Mouse (Mus musculus) layer of hippocampus, postnatal 25 days (tissue): Measurements from ENCODE around the gene Galnt17. TPM values are rescaled to one million over a fixed set of nuclear protein-coding genes. Genes with fewer than 3 reads are reported as not detected.
A peak's percentile ranks its signal among the peaks of the same experiment; 100 is the strongest.

ENCODE experiments used
- DNase-seq, 2 experiments: peaks; one replicate each; pipeline ENCODE4 v3.0.0; 2022; ENCODE audit warnings: mixed read lengths in 2 of 2, low spot score in 1 of 2; ENCODE audit errors: extremely low spot score in 1 of 2
- total RNA-seq, 2 experiments: library from RNA; stranded (reverse); gene quantifications; 2 replicates each; pipeline ENCODE4 v1.2.3; 2021

Galnt17 gene
- total RNA-seq, result 100 to 1,000 TPM; 118 to 133 TPM

- no peak for DNase-seq
Observed at GRCm38 (mm10) chr5:131308397-131308796, at the start of gene Galnt17. Galnt17 (minus strand) TSS chr5:131308497.

GRCm38 (mm10) chr5:131334536-131334935 lies 26.2 kb upstream of the Galnt17 start:
- DNase-seq, result no peak

- DNase-seq, result no peak
Observed at GRCm38 (mm10) chr5:131321286-131321685, 13.0 kb upstream of the Galnt17 start.

- DNase-seq, result no peak
Observed at GRCm38 (mm10) chr5:131319605-131320004, 11.3 kb upstream of the Galnt17 start.

GRCm38 (mm10) chr5:131319141-131319540 lies 10.8 kb upstream of the Galnt17 start:
- DNase-seq, result no peak

- DNase-seq, result no peak
Observed at GRCm38 (mm10) chr5:131315016-131315415, 6.7 kb upstream of the Galnt17 start.

- DNase-seq, result peak; percentile 69 to 72
Observed at GRCm38 (mm10) chr5:131307656-131308151, 593 bp downstream of the Galnt17 start.

GRCm38 (mm10) chr5:131306908-131307655 lies 1.2 kb downstream of the Galnt17 start:
- DNase-seq, result peak in 1 of 2 experiments; percentile 41

- DNase-seq, result peak in 1 of 2 experiments; percentile 10
Observed at GRCm38 (mm10) chr5:131306321-131306907, 1.9 kb downstream of the Galnt17 start.

GRCm38 (mm10) chr5:131305223-131305622 lies 3.1 kb downstream of the Galnt17 start:
- DNase-seq, result peak in 1 of 2 experiments; percentile 24

GRCm38 (mm10) chr5:131301526-131301925 lies 6.8 kb downstream of the Galnt17 start:
- no peak for DNase-seq

GRCm38 (mm10) chr5:131293726-131294449 lies 14.4 kb downstream of the Galnt17 start:
- DNase-seq, result no peak

GRCm38 (mm10) chr5:131287091-131287490 lies 21.2 kb downstream of the Galnt17 start:
- DNase-seq, result no peak

GRCm38 (mm10) chr5:131286680-131287079 lies 21.6 kb downstream of the Galnt17 start:
- DNase-seq, result no peak

GRCm38 (mm10) chr5:131280349-131280748 lies 27.9 kb downstream of the Galnt17 start:
- peak in 1 of 2 experiments; percentile 43 for DNase-seq

GRCm38 (mm10) chr5:131279286-131279685 lies 29.0 kb downstream of the Galnt17 start:
- no peak for DNase-seq

- DNase-seq, result peak in 1 of 2 experiments; percentile 61
Observed at GRCm38 (mm10) chr5:131277227-131277626, 31.1 kb downstream of the Galnt17 start.

- no peak for DNase-seq
Observed at GRCm38 (mm10) chr5:131266291-131266690, 42.0 kb downstream of the Galnt17 start.

GRCm38 (mm10) chr5:131264145-131264544 lies 44.2 kb downstream of the Galnt17 start:
- DNase-seq, result no peak

- DNase-seq, result no peak
Observed at GRCm38 (mm10) chr5:131250701-131251636, 57.3 kb downstream of the Galnt17 start.
